Mouse (Mus musculus): ENCODE measurements around the gene Pcid2. TPM values are rescaled to one million over a fixed set of nuclear protein-coding genes. Genes with fewer than 3 reads are reported as not detected.
A peak's percentile ranks its signal among the peaks of the same experiment; 100 is the strongest.
"Not testable (repeated sequence)": the region's sequence is repeated elsewhere in the genome, so short reads cannot be mapped to it uniquely, and the experiment has no call there.

The Pcid2 gene
- polyA plus RNA-seq, 1 experiment from 2014 or later, result 41.9 TPM

DNA sequence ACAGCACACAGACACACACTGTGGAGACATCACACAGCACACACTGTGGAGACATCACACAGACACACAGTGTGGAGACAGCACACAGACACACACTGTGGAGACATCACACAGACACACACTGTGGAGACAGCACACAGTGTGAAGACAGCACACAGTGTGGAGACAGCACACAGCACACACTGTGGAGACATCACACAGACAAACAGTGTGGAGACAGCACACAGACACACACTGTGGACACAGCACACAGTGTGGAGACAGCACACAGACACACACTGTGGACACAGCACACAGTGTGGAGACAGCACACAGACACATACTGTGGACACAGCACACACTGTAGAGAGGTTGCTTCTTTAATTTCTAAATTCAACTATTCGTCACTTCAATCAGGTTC, 29.7 kb downstream of the Pcid2 start:
- not testable (repeated sequence) for H3K4me1 ChIP-seq; H3K27ac ChIP-seq (replicated peaks); H3K4me2 ChIP-seq (replicated peaks); H3K9me3 ChIP-seq (replicated peaks); ATAC-seq (ENCODE audit: insufficient number of reproducible peaks, low FRiP score, low TSS enrichment, low read depth); H3K9ac ChIP-seq; H3K4me3 ChIP-seq (replicated peaks); H3K27me3 ChIP-seq
- WGBS, result 97% methylated on average over 1 of the region's 1 CpGs
- H3K36me3 ChIP-seq, result peaks cover 74% of the 10 kb centered on the region

DNA sequence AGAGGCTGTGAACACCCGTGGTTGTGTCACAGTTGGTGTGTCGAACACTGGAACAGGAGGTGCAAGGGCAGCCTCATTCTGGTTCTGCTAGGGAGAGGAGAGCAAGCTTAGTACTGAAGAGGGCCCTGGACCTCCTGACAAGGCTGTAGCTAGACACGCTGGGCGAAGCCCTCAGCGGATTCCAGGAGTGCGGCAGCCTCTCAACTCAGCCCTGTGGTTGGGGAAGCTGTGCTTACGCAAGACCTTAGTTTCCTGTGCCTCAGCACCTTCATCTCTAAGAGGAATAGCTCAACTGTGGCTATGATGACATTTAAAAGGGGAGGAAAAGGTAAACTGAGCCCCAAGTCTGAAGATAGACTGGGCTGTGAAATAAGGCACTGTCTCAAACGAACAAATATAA, 30.2 kb downstream of the Pcid2 start:
- H3K36me3 ChIP-seq, result peaks cover 68% of the 10 kb centered on the region
- 94% methylated on average over 8 of the region's 8 CpGs for WGBS
- no peak overlapping the region for H3K9ac ChIP-seq

DNA sequence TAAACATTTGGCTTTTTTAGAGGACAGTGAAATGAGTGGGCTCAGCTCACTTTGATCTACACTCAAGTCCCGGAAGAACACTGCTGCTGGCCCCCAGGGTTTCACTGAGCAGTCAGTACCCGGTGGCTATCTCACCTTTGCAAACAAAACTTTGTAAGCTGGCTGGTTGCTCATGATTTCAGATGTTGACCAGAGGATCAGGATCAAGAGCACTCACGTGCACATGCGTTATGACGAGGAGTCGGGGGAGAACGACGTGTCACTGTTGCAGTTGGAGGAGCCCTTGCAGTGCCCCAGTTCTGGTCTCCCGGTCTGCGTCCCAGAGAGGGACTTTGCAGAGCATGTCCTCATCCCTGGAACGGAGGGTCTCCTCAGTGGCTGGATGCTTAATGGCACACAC, 32.0 kb downstream of the Pcid2 start:
- peaks cover 50% of the 10 kb centered on the region for H3K36me3 ChIP-seq
- WGBS, result 94% methylated on average over 11 of the region's 11 CpGs

More for the DNA sequence above, 30.2 kb downstream of the Pcid2 start:
- H3K4me2 ChIP-seq (replicated peaks), result no peak overlapping the region
- H3K4me3 ChIP-seq (replicated peaks), result no peak overlapping the region
- H3K27me3 ChIP-seq, result no peaks in the 10 kb centered on the region
- no peak overlapping the region for H3K27ac ChIP-seq (replicated peaks)
- no peaks in the 10 kb centered on the region for H3K9me3 ChIP-seq (replicated peaks)
- no peaks in the 10 kb centered on the region for H3K4me1 ChIP-seq
- ATAC-seq (ENCODE audit: insufficient number of reproducible peaks, low FRiP score, low TSS enrichment, low read depth), result no peak

DNA sequence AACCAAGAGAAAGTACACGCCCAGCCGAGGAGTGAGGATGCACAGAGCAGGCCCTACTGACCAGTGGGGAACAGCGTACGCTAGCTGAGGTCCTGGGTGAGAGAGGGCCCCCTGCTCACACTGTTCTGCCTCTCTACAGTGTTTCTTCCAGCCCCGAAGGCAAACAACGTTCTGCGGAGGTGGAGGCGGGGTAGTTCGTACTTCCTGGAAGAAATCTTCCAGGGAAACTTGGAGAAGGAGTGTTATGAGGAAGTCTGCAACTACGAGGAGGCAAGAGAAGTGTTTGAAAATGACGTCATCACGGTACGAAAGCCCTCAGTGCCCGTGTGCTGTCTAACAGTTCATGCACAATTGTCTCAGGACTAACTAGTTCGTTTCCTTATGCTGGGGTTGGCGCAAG, 42.1 kb downstream of the Pcid2 start:
- H3K27me3 ChIP-seq, result no peaks in the 10 kb centered on the region
- WGBS, result 68% methylated on average over 16 of the region's 16 CpGs
- no peak overlapping the region for H3K4me3 ChIP-seq (replicated peaks)
- H3K36me3 ChIP-seq, result no peaks in the 10 kb centered on the region
- no peak overlapping the region for H3K9ac ChIP-seq
- no peaks in the 10 kb centered on the region for H3K4me1 ChIP-seq
- no peak overlapping the region for H3K4me2 ChIP-seq (replicated peaks)
- H3K27ac ChIP-seq (replicated peaks), result no peak overlapping the region
- no peaks in the 10 kb centered on the region for H3K9me3 ChIP-seq (replicated peaks)
- ATAC-seq (ENCODE audit: insufficient number of reproducible peaks, low FRiP score, low TSS enrichment, low read depth), result no peak

More for the DNA sequence above, 32.0 kb downstream of the Pcid2 start:
- no peak for ATAC-seq (ENCODE audit: insufficient number of reproducible peaks, low FRiP score, low TSS enrichment, low read depth)
- H3K9ac ChIP-seq, result no peak overlapping the region
- no peaks in the 10 kb centered on the region for H3K4me1 ChIP-seq
- H3K27ac ChIP-seq (replicated peaks), result no peak overlapping the region
- no peak overlapping the region for H3K4me3 ChIP-seq (replicated peaks)
- no peaks in the 10 kb centered on the region for H3K9me3 ChIP-seq (replicated peaks)
- H3K4me2 ChIP-seq (replicated peaks), result no peak overlapping the region
- no peaks in the 10 kb centered on the region for H3K27me3 ChIP-seq

DNA sequence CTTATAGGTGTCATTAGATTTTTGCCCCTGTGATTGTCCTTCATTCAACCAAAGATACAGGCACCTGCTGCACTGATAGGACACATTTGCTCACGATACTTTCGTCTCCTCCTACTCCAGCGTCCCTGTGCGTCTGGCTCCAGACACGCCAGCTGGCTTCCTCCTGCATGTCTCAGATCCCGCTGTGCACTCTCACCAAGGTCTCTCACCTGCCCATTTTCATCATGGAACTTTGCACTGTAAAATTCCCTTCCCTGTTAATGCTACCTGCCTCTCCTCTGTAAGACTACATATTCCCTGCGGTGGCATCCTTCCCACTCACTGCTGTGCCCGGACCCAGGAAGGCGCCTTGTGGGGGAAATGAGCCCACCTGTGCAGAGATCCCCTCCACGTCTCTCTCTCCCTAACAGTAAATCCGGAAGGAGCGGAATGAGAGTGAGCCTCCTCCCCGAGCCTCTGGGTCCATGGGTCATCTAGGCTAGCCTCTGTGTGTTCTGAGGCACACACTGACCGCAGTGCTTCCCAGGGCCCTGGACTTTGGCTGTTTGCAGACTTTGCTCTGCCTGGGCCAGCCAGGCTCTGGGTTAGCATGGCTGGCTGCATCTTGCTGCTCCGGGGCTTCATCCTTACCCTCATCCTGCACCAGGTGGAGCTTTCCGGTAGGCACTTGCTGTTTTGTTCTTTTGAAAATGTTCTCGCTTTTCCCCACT, 44.7 kb downstream of the Pcid2 start, which contains the start of gene Proz:
Gene Proz (plus strand): TSS at position 474 of the 710 bp plus-strand sequence.
- ATAC-seq (ENCODE audit: insufficient number of reproducible peaks, low FRiP score, low TSS enrichment, low read depth), result no peak
- H3K4me2 ChIP-seq (replicated peaks), result no peak within 1 kb of the TSS
- 77% methylated on average over 17 of the region's 17 CpGs for WGBS
- no peak within 1 kb of the TSS for H3K4me3 ChIP-seq (replicated peaks)
- H3K27ac ChIP-seq (replicated peaks), result no peak within 1 kb of the TSS
- no peaks in the 10 kb centered on the region for H3K36me3 ChIP-seq
- no peaks in the 10 kb centered on the region for H3K4me1 ChIP-seq
- no peaks in the 10 kb centered on the region for H3K27me3 ChIP-seq
- no peak within 1 kb of the TSS for H3K9ac ChIP-seq
- H3K9me3 ChIP-seq (replicated peaks), result no peaks in the 10 kb centered on the region

DNA sequence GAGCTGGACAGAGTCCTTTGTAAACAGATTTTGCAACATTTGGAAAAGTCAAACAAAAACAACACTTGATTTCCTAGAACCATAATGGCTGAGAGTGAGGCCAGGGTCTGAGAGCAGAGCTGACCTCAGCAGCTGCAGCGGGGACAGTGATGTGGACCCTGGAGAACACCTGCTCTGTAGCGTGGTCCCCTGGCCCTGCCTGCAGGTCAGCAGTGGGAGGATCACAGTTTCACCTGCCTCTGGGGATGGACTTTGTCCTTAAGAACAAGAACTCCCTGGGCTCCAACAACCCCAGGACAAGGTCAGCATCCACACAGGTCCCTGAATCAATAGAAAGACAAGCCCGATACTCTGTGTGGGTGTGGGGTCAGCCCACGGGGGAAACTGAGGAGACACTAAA, 47.9 kb downstream of the Pcid2 start:
- 84% methylated on average over 4 of the region's 4 CpGs for WGBS

DNA sequence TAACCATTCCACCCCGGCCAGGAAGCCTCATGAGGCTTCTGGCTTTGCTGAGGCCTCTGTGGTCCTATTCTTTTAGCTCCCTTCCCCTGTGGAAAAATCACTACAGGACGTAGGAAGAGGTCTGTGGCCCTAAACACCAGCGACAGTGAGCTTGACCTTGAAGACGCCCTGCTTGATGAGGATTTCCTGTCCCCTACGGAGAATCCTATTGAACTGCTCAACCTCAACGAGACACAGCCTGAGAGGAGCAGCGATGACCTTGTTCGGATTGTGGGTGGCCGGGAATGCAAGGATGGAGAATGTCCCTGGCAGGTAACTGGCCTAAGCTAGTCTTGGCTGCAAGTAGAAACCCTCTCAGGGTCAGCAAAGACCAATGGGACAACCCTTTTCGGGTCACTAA, 54.7 kb downstream of the Pcid2 start:
- ATAC-seq (ENCODE audit: insufficient number of reproducible peaks, low FRiP score, low TSS enrichment, low read depth), result no peak
- WGBS, result 83% methylated on average over 10 of the region's 10 CpGs
- H3K27me3 ChIP-seq, result no peaks in the 10 kb centered on the region
- H3K27ac ChIP-seq (replicated peaks), result no peak overlapping the region
- H3K4me3 ChIP-seq (replicated peaks), result no peak overlapping the region
- no peaks in the 10 kb centered on the region for H3K4me1 ChIP-seq
- no peak overlapping the region for H3K4me2 ChIP-seq (replicated peaks)
- H3K36me3 ChIP-seq, result no peaks in the 10 kb centered on the region
- no peaks in the 10 kb centered on the region for H3K9me3 ChIP-seq (replicated peaks)
- H3K9ac ChIP-seq, result no peak overlapping the region

More for the DNA sequence above, 47.9 kb downstream of the Pcid2 start:
- no peak overlapping the region for H3K9ac ChIP-seq
- no peak overlapping the region for H3K4me3 ChIP-seq (replicated peaks)
- no peaks in the 10 kb centered on the region for H3K27me3 ChIP-seq
- no peaks in the 10 kb centered on the region for H3K9me3 ChIP-seq (replicated peaks)
- ATAC-seq (ENCODE audit: insufficient number of reproducible peaks, low FRiP score, low TSS enrichment, low read depth), result no peak
- H3K36me3 ChIP-seq, result no peaks in the 10 kb centered on the region
- no peaks in the 10 kb centered on the region for H3K4me1 ChIP-seq
- H3K4me2 ChIP-seq (replicated peaks), result no peak overlapping the region
- no peak overlapping the region for H3K27ac ChIP-seq (replicated peaks)

DNA sequence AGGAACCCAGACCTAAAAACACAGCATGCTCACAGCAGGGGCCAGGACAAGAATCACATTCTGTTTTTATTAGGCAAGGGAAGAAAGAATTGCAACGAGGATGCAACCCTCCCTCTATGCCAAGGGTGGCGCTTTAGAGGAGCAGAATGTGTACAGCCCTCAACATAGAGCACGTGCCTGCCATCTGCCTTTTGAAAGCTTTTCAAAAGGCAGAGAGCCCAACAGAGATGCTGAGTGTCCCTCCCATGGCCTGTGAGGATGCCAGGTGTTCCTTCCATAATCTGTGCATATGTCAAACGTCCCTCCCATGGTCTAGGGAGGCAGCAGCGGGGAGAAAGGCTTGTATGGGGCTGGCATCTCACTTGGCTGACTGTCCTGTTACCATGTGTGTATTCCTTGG, 57.6 kb downstream of the Pcid2 start:
- Histone ChIP-seq H3K4me3 (replicated peaks) (no peak overlapping the region), H3K9me3 (replicated peaks) (no peaks in the 10 kb centered on the region), H3K27me3 (no peaks in the 10 kb centered on the region), H3K4me2 (replicated peaks) (no peak overlapping the region), H3K36me3 (no peaks in the 10 kb centered on the region), H3K9ac (no peak overlapping the region), H3K27ac (replicated peaks) (no peak overlapping the region), H3K4me1 (no peaks in the 10 kb centered on the region)
- ATAC-seq (ENCODE audit: insufficient number of reproducible peaks, low FRiP score, low TSS enrichment, low read depth), result no peak
- WGBS, result 53% methylated on average over 5 of the region's 5 CpGs

DNA sequence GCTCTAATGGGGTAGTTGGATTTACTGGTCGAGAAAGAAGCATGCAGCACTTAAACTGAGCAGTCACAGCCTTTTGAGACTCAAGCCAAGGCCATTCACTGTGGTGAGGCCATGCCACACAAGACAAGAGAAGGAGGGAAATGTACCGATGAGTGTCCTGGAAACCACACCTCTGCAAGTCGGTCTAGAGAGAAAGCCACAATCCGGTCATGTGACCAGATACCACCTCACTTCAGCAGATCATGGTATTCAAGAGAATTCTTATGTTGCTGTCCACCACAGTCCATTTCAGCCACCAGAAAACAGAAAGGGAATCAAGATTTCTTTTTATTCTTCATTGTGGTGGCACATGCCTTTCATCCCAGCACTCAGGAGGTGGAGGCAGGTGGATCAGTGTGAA, 63.8 kb downstream of the Pcid2 start:
- Histone ChIP-seq H3K27ac (replicated peaks) (no peak overlapping the region), H3K36me3 (no peaks in the 10 kb centered on the region), H3K4me1 (peaks cover 5% of the 10 kb centered on the region; the same call in 1 of the 2 replicates), H3K9me3 (replicated peaks) (no peaks in the 10 kb centered on the region), H3K4me2 (replicated peaks) (no peak overlapping the region), H3K9ac (no peak overlapping the region), H3K27me3 (no peaks in the 10 kb centered on the region), H3K4me3 (replicated peaks) (no peak overlapping the region)
- ATAC-seq (ENCODE audit: insufficient number of reproducible peaks, low FRiP score, low TSS enrichment, low read depth), result no peak
- 81% methylated on average over 4 of the region's 4 CpGs for WGBS

DNA sequence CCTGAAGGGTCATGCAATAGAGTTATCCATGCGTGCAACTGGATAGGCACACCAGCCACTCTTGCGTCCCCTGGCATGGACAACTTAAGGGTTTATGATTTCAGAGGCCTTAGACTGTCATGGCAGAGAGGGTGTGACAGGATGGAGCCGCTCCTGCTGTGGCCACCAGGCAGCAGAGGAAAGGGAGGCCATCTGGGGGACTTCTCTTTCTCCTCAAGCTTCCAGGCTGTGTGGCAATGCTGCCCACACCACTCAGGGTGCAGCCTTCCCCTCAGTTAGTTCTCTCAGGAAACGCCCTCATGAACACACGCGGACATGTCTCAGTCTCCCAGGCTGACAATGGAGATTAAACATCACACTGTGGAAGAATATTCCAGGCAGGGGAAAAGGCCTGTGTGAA, 66.2 kb downstream of the Pcid2 start:
- H3K4me1 ChIP-seq, result peaks cover 8% of the 10 kb centered on the region; the same call in 1 of the 2 replicates

DNA sequence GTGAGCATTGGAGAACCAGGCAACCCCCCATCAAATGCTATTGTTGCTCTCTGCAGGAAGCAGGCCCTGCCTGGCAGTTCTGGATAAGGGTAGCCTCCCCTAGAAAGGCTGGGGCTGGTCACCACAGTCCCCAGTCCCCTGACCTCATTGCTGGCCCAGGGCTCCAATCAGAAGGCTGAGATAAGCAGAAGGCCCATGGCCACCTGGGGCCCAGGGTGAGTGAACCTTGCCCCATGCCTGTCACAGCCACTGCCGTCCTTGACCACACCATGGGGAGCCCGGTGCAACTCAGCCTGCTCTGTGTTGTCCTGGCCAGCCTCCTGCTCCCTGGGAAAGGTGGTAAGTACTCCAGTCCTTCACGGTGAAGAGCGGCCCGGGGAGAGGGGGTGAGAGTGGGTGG, 67.7 kb downstream of the Pcid2 start:
- no peaks in the 10 kb centered on the region for H3K36me3 ChIP-seq
- H3K9me3 ChIP-seq (replicated peaks), result no peaks in the 10 kb centered on the region
- H3K4me2 ChIP-seq (replicated peaks), result no peak overlapping the region
- H3K27ac ChIP-seq (replicated peaks), result no peak overlapping the region
- H3K27me3 ChIP-seq, result no peaks in the 10 kb centered on the region
- H3K4me3 ChIP-seq (replicated peaks), result no peak overlapping the region
- 62% methylated on average over 5 of the region's 5 CpGs for WGBS
- no peak for ATAC-seq (ENCODE audit: insufficient number of reproducible peaks, low FRiP score, low TSS enrichment, low read depth)
- H3K4me1 ChIP-seq, result peaks cover 8% of the 10 kb centered on the region; the same call in 1 of the 2 replicates
- no peak overlapping the region for H3K9ac ChIP-seq

More for the DNA sequence above, 66.2 kb downstream of the Pcid2 start:
- no peak for ATAC-seq (ENCODE audit: insufficient number of reproducible peaks, low FRiP score, low TSS enrichment, low read depth)
- H3K27me3 ChIP-seq, result no peaks in the 10 kb centered on the region
- H3K36me3 ChIP-seq, result no peaks in the 10 kb centered on the region
- H3K9ac ChIP-seq, result no peak overlapping the region
- no peaks in the 10 kb centered on the region for H3K9me3 ChIP-seq (replicated peaks)
- 75% methylated on average over 6 of the region's 6 CpGs for WGBS
- H3K4me3 ChIP-seq (replicated peaks), result no peak overlapping the region
- no peak overlapping the region for H3K27ac ChIP-seq (replicated peaks)
- H3K4me2 ChIP-seq (replicated peaks), result no peak overlapping the region

DNA sequence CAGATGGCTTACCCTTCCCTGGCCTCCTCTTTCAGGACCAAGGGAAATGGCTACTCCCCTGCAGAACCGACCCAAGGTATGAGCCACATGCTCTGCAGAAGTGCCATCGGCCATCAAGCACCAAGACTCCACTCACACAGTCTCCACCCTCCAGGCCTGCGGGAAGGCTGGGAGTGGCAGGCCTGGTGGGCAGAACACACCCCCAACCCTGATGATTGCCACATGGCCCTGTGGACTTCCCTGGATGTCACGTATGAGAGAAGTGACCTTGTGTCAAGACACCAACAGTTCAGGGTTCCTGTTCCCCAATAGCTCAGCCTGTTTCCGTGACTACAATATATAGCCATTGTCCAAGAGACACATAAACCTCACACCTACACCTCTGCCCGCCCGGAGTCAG, 68.2 kb downstream of the Pcid2 start, which contains the start of gene F10:
Gene F10 (plus strand): TSS at position 294 of the 400 bp plus-strand sequence.
- H3K4me1 ChIP-seq, result peaks cover 8% of the 10 kb centered on the region; the same call in 1 of the 2 replicates
- H3K9ac ChIP-seq, result no peak within 1 kb of the TSS
- H3K27me3 ChIP-seq, result no peaks in the 10 kb centered on the region
- no peak within 1 kb of the TSS for H3K4me2 ChIP-seq (replicated peaks)
- WGBS, result 62% methylated on average over 7 of the region's 7 CpGs
- no peak within 1 kb of the TSS for H3K4me3 ChIP-seq (replicated peaks)
- no peaks in the 10 kb centered on the region for H3K9me3 ChIP-seq (replicated peaks)
- H3K27ac ChIP-seq (replicated peaks), result peak within 1 kb of the TSS; percentile 11; the same call in 1 of the 2 replicates
- ATAC-seq (ENCODE audit: insufficient number of reproducible peaks, low FRiP score, low TSS enrichment, low read depth), result no peak
- no peaks in the 10 kb centered on the region for H3K36me3 ChIP-seq
